Mouse (Mus musculus) layer of hippocampus, postnatal 14 days (tissue): ENCODE data around the gene Taf4. TPM values are rescaled to one million over a fixed set of nuclear protein-coding genes. Genes with fewer than 3 reads are reported as not detected.

Experiments
- DNase-seq, 2 experiments: peaks; one replicate each; pipeline ENCODE4 v3.0.0; 2021 to 2022; ENCODE audit warnings: low spot score in 2 of 2, mixed read lengths in 1 of 2
- total RNA-seq, 2 experiments: library from RNA; stranded (reverse); gene quantifications; 2 replicates each; pipeline ENCODE4 v1.2.3; 2021

The Taf4 gene
- total RNA-seq, 2 experiments from 2014 or later: 17.9 to 18.5 TPM

DNA sequence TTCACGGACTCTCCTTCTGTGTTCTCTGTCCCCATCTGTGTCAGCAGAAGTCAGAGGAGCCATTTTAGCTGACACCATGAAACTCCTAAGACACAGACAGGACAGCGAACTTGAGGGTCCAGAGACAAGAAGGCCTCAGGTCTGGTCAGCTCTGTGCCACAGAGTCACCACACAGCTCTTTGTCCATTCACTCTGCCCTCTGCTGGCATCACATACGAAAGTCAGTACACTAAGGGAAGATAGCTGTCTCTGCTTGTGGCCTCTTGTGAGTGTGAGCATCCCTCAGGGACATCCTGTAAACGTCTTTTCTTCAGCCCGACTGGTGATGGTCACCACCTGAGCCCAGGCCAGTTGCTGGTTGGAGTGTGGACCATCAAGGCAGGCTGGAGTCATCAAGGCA, 111.3 kb downstream of the Taf4 start:
- no peak for DNase-seq

DNA sequence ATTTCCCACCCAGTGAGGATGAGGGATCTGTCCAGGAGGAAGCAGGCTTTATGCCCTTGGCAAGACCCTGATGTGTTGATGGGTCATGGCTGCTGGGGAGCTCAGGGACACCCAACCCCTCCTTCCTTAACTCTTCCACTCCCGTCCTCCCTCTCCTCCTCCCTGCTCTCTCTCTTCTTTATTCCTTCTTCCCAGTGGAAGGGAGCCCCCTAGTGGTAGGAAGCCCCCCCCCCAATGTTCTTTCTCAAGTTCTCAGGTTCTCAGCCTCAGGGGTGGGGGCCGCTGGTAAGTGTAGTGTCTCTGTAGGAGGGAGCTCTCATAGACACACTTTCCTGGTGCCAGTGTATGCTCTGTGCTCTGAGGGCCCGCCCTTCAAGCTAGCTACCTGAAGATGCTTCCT, 113.2 kb downstream of the Taf4 start:
- DNase-seq: no peak

DNA sequence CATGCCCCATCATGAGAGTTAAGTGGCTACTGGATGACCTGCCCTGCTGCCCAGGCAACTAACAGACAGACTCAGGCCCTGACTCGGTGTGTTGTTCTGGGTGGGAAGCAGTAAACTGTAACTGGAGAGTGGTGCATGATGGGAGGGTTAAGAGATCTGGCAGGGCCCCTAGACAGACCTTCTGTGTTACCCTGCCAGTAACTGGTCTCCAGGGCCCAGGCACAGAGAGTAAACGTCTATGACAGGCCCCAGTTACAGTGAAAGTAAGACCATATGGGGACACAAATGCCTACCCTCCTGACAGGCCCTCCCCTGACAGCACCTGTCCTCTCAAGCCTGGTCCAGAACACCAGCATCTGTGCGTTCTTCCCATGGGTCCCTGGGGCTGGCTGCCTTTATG, 113.8 kb downstream of the Taf4 start:
- no peak for DNase-seq

Other genes starting within 250 kb of the Taf4 start
- 100 to 1,000 TPM; 110 to 112 TPM for gene Lsm14b, start 48.3 kb upstream of the Taf4 start, total RNA-seq
- gene Psma7, start 65.8 kb upstream of the Taf4 start, total RNA-seq: 100 to 1,000 TPM; 189 to 195 TPM
- gene Ss18l1, start 65.9 kb upstream of the Taf4 start, total RNA-seq: 10 to 100 TPM; 37.8 to 39.7 TPM
- 10 to 100 TPM; 15.7 to 16.3 TPM for gene Mtg2, start 93.9 kb upstream of the Taf4 start, total RNA-seq
- 10 to 100 TPM; 24.8 to 33.6 TPM for gene Hrh3, start 127.8 kb upstream of the Taf4 start, total RNA-seq
- gene Osbpl2, start 142.7 kb upstream of the Taf4 start, total RNA-seq: 10 to 100 TPM; 52.0 to 53.5 TPM
- 100 to 1,000 TPM in 1 of 2 experiments, 10 to 100 TPM in 1; 98.4 to 104 TPM for gene Adrm1, start 194.8 kb upstream of the Taf4 start, total RNA-seq
- gene Lama5, start 249.2 kb upstream of the Taf4 start, total RNA-seq: 10 to 100 TPM in 1 of 2 experiments, 1 to 10 TPM in 1; 7.3 to 10.7 TPM